Mouse (Mus musculus) hindbrain, embryonic 15.5 days (tissue): ENCODE data around the gene Gm20388. TPM values are rescaled to one million over a fixed set of nuclear protein-coding genes. Genes with fewer than 3 reads are reported as not detected.

Experiments used
- ATAC-seq: fragments of 200-750 bp; cut with Nextera tagmentation; 2 replicates; pipeline ENCODE4 v1.8.0; 2017; ENCODE audit warnings: low read depth, moderate number of reproducible peaks, moderate TSS enrichment; ENCODE audit not compliant: low FRiP score
- H3K27ac ChIP-seq: fragments of 300-500 bp; sonication (generic); replicated peaks from 2 replicates; pipeline ENCODE4 v1.5.1; 2015; ENCODE audit warnings: mild to moderate bottlenecking, inconsistent platforms
- H3K27me3 ChIP-seq: fragments of 300-500 bp; sonication (generic); 2 replicates; pipeline ENCODE4 v1.6.1; 2015; ENCODE audit warnings: control low read depth, inconsistent platforms
- H3K36me3 ChIP-seq: fragments of 300-500 bp; sonication (generic); 2 replicates; pipeline ENCODE4 v1.6.1; 2015; ENCODE audit warnings: control low read depth, inconsistent platforms
- H3K4me1 ChIP-seq: fragments of 300-500 bp; sonication (generic); replicated peaks from 2 replicates; pipeline ENCODE4 v1.6.1; 2015; ENCODE audit warnings: control low read depth, inconsistent platforms
- H3K4me2 ChIP-seq: fragments of 300-500 bp; sonication (generic); 2 replicates; pipeline ENCODE4 v1.6.1; 2015; ENCODE audit warnings: moderate library complexity, mild to moderate bottlenecking, inconsistent platforms
- H3K4me3 ChIP-seq: fragments of 300-500 bp; sonication (generic); 2 replicates; pipeline ENCODE4 v1.5.1; 2015; ENCODE audit warnings: mild to moderate bottlenecking, inconsistent platforms
- H3K9ac ChIP-seq: fragments of 300-500 bp; sonication (generic); 2 replicates; pipeline ENCODE4 v1.6.1; 2015; ENCODE audit warnings: inconsistent platforms
- H3K9me3 ChIP-seq: fragments of 300-500 bp; sonication (generic); 2 replicates; pipeline ENCODE4 v1.6.1; 2016; ENCODE audit warnings: control low read depth, inconsistent platforms
- WGBS: fragments of 180-500 bp; shearing (Covaris S2); methylation state at CpG from one replicate; pipeline ENCODE4 v1.1.7; 2015; 5-methylcytosine and 5-hydroxymethylcytosine counted together
- polyA plus RNA-seq: library from polyadenylated mRNA; unstranded; fragments of >200 nt; fragmentation: Nextera tagmentation; extraction: Ambion mirVana; gene quantifications from 2 replicates; pipeline ENCODE4 v1.2.1, GENCODE M21; 2015

Gm20388 gene
- polyA plus RNA-seq, 1 experiment from 2014 or later = 5.4 TPM

- no peak for ATAC-seq
- WGBS = 65% methylated on average over 3 of the region's 3 CpGs
These were observed 198.5 kb downstream of the Gm20388 start for GRCm38 (mm10) chr8:120109149-120109548.

GRCm38 (mm10) chr8:120110966-120111365, 200.3 kb downstream of the Gm20388 start:
- 88% methylated on average over 4 of the region's 4 CpGs for WGBS
- Histone ChIP-seq H3K36me3 (no peaks in the 10 kb centered on the region), H3K9ac (no peak overlapping the region), H3K4me3 (no peak overlapping the region), H3K4me2 (no peak overlapping the region), H3K4me1 (peaks cover 18% of the 10 kb centered on the region), H3K9me3 (no peaks in the 10 kb centered on the region), H3K27ac (no peak overlapping the region), H3K27me3 (no peaks in the 10 kb centered on the region; the same call in 1 of the 2 replicates)
- ATAC-seq = no peak

More at GRCm38 (mm10) chr8:120109149-120109548, 198.5 kb downstream of the Gm20388 start:
- H3K27me3 ChIP-seq = no peaks in the 10 kb centered on the region
- H3K9ac ChIP-seq = no peak overlapping the region
- no peak overlapping the region for H3K4me3 ChIP-seq
- no peak overlapping the region for H3K27ac ChIP-seq
- peaks cover 7% of the 10 kb centered on the region for H3K4me1 ChIP-seq
- no peaks in the 10 kb centered on the region for H3K9me3 ChIP-seq
- H3K4me2 ChIP-seq = no peak overlapping the region
- no peaks in the 10 kb centered on the region for H3K36me3 ChIP-seq

GRCm38 (mm10) chr8:120111382-120111781, 200.7 kb downstream of the Gm20388 start:
- Histone ChIP-seq H3K4me3 (no peak overlapping the region), H3K27ac (no peak overlapping the region), H3K27me3 (no peaks in the 10 kb centered on the region; the same call in 1 of the 2 replicates), H3K9me3 (no peaks in the 10 kb centered on the region), H3K4me2 (no peak overlapping the region), H3K4me1 (peaks cover 18% of the 10 kb centered on the region), H3K36me3 (no peaks in the 10 kb centered on the region), H3K9ac (no peak overlapping the region)
- ATAC-seq = no peak
- 76% methylated on average over 4 of the region's 4 CpGs for WGBS

- WGBS = 85% methylated on average over 5 of the region's 5 CpGs
- H3K4me2 ChIP-seq = no peak overlapping the region
- no peak overlapping the region for H3K4me3 ChIP-seq
These were observed 201.9 kb downstream of the Gm20388 start for GRCm38 (mm10) chr8:120112535-120112934.

GRCm38 (mm10) chr8:120113306-120113705, 202.7 kb downstream of the Gm20388 start:
- Histone ChIP-seq H3K4me2 (peak overlapping the region; percentile 88), H3K27me3 (no peaks in the 10 kb centered on the region; the same call in 1 of the 2 replicates), H3K9me3 (no peaks in the 10 kb centered on the region), H3K4me3 (peak overlapping the region; percentile 70), H3K27ac (peak overlapping the region; percentile 91), H3K36me3 (no peaks in the 10 kb centered on the region), H3K9ac (peak overlapping the region; percentile 67), H3K4me1 (peaks cover 18% of the 10 kb centered on the region)
- 2% methylated on average over 10 of the region's 10 CpGs for WGBS
- no peak; the same call in 1 of the 2 replicates for ATAC-seq

More at GRCm38 (mm10) chr8:120112535-120112934, 201.9 kb downstream of the Gm20388 start:
- no peaks in the 10 kb centered on the region for H3K9me3 ChIP-seq
- H3K4me1 ChIP-seq = peaks cover 18% of the 10 kb centered on the region
- H3K27ac ChIP-seq = no peak overlapping the region
- no peaks in the 10 kb centered on the region for H3K36me3 ChIP-seq
- H3K27me3 ChIP-seq = no peaks in the 10 kb centered on the region; the same call in 1 of the 2 replicates
- no peak overlapping the region for H3K9ac ChIP-seq
- ATAC-seq = no peak

GRCm38 (mm10) chr8:120113758-120114255, 203.2 kb downstream of the Gm20388 start, which contains the start of gene 6430548M08Rik:
Gene 6430548M08Rik, plus strand, starts transcription at chr8:120114152.
- Histone ChIP-seq H3K27ac (peak within 1 kb of the TSS; percentile 91), H3K9me3 (no peaks in the 10 kb centered on the region), H3K9ac (peak within 1 kb of the TSS; percentile 76), H3K4me1 (peaks cover 18% of the 10 kb centered on the region), H3K36me3 (no peaks in the 10 kb centered on the region), H3K4me3 (peak within 1 kb of the TSS; percentile 70), H3K4me2 (peak within 1 kb of the TSS; percentile 88), H3K27me3 (no peaks in the 10 kb centered on the region; the same call in 1 of the 2 replicates)
- WGBS = under 1% methylated on average over 59 of the region's 61 CpGs
- peak; percentile 97 for ATAC-seq

GRCm38 (mm10) chr8:120114315-120114841, 203.7 kb downstream of the Gm20388 start:
- peak overlapping the region; percentile 70 for H3K4me3 ChIP-seq
- ATAC-seq = no peak; the same call in none of the 2 replicates
- no peaks in the 10 kb centered on the region for H3K36me3 ChIP-seq
- peak overlapping the region; percentile 88 for H3K4me2 ChIP-seq
- no peaks in the 10 kb centered on the region; the same call in 1 of the 2 replicates for H3K27me3 ChIP-seq
- under 1% methylated on average over 46 of the region's 46 CpGs for WGBS
- no peaks in the 10 kb centered on the region for H3K9me3 ChIP-seq
- peak overlapping the region; percentile 84 for H3K27ac ChIP-seq
- H3K4me1 ChIP-seq = peaks cover 18% of the 10 kb centered on the region
- peak overlapping the region; percentile 76 for H3K9ac ChIP-seq

GRCm38 (mm10) chr8:120116600-120116999, 206.0 kb downstream of the Gm20388 start:
- 84% methylated on average over 7 of the region's 7 CpGs for WGBS
- H3K4me1 ChIP-seq = peaks cover 18% of the 10 kb centered on the region
- H3K27ac ChIP-seq = no peak overlapping the region
- H3K9ac ChIP-seq = no peak overlapping the region
- no peaks in the 10 kb centered on the region; the same call in 1 of the 2 replicates for H3K27me3 ChIP-seq
- no peak overlapping the region for H3K4me2 ChIP-seq
- no peak for ATAC-seq
- H3K9me3 ChIP-seq = no peaks in the 10 kb centered on the region
- H3K4me3 ChIP-seq = no peak overlapping the region
- no peaks in the 10 kb centered on the region for H3K36me3 ChIP-seq

- no peak overlapping the region for H3K9ac ChIP-seq
- H3K27me3 ChIP-seq = no peaks in the 10 kb centered on the region; the same call in 1 of the 2 replicates
- H3K27ac ChIP-seq = no peak overlapping the region
- H3K4me1 ChIP-seq = peaks cover 13% of the 10 kb centered on the region
- no peaks in the 10 kb centered on the region for H3K36me3 ChIP-seq
- H3K4me3 ChIP-seq = no peak overlapping the region
- no peaks in the 10 kb centered on the region for H3K9me3 ChIP-seq
- no peak overlapping the region for H3K4me2 ChIP-seq
- WGBS = 86% methylated on average over 9 of the region's 9 CpGs
- no peak for ATAC-seq
These were observed 207.5 kb downstream of the Gm20388 start for GRCm38 (mm10) chr8:120118162-120118561.

- Histone ChIP-seq H3K4me1 (peaks cover 11% of the 10 kb centered on the region), H3K36me3 (no peaks in the 10 kb centered on the region), H3K9ac (no peak overlapping the region), H3K4me2 (no peak overlapping the region), H3K4me3 (no peak overlapping the region), H3K27me3 (no peaks in the 10 kb centered on the region; the same call in 1 of the 2 replicates), H3K9me3 (no peaks in the 10 kb centered on the region), H3K27ac (no peak overlapping the region)
- 82% methylated on average over 5 of the region's 5 CpGs for WGBS
- no peak for ATAC-seq
These were observed 208.2 kb downstream of the Gm20388 start for GRCm38 (mm10) chr8:120118847-120119246.

GRCm38 (mm10) chr8:120119429-120119828, 208.8 kb downstream of the Gm20388 start:
- H3K27ac ChIP-seq = no peak overlapping the region
- WGBS = 75% methylated on average over 3 of the region's 3 CpGs
- H3K9me3 ChIP-seq = no peaks in the 10 kb centered on the region
- no peak overlapping the region for H3K9ac ChIP-seq
- peaks cover 16% of the 10 kb centered on the region for H3K4me1 ChIP-seq
- H3K27me3 ChIP-seq = no peaks in the 10 kb centered on the region; the same call in 1 of the 2 replicates
- H3K4me2 ChIP-seq = no peak overlapping the region
- ATAC-seq = no peak
- H3K36me3 ChIP-seq = no peaks in the 10 kb centered on the region
- no peak overlapping the region for H3K4me3 ChIP-seq

- Histone ChIP-seq H3K4me2 (no peak overlapping the region), H3K9me3 (no peaks in the 10 kb centered on the region), H3K9ac (no peak overlapping the region), H3K27ac (no peak overlapping the region), H3K4me3 (no peak overlapping the region), H3K4me1 (peaks cover 16% of the 10 kb centered on the region), H3K36me3 (no peaks in the 10 kb centered on the region), H3K27me3 (no peaks in the 10 kb centered on the region; the same call in 1 of the 2 replicates)
- 83% methylated on average over 6 of the region's 6 CpGs for WGBS
- ATAC-seq = no peak
These were observed 209.3 kb downstream of the Gm20388 start for GRCm38 (mm10) chr8:120119931-120120330.
